ENCODE assay signal across 9 mouse cellular contexts in the genomic region with DNA sequence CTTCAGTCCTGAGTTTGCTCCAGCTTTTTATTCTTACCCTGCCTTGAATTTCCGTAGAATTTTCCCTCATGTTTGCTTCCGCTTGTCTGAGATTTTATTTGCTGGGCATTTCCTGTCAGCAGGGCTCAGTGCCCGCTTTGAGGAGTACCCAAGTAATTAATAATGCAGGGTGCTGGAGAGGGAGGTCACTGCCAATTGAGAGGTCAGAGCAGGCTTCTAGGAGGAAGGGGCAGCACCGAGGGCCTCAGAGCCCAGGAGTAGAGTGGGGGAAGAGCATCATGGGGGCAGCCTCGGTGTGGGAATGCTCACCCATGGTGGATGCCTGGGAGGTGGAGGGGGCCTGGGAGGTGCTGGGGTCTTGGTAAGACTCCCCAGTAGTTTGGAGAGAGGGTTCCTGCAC. TPM values are rescaled to one million over a fixed set of nuclear protein-coding genes. Genes with fewer than 3 reads are reported as not detected.
DNase-seq lines count a peak whose midpoint lies in the region; ATAC-seq lines count a peak whose summit lies in the region.
"Had no signal": no experiment of that assay in that cellular context is flagged by ENCODE, and none has a peak within 500 bp of the region (broad histone marks: within the 10 kb centered on the region; RNA-seq: fewer than 3 reads in every experiment).

No protein-coding gene starts in this region.

- H3K9me3 ChIP-seq in hindbrain, embryonic 15.5 days: no peaks in the 10 kb centered on the region
- no peaks in the 10 kb centered on the region for H3K9me3 ChIP-seq in hindbrain, embryonic 12.5 days (replicated peaks)
- no peaks in the 10 kb centered on the region for H3K9me3 ChIP-seq in neural tube, embryonic 13.5 days
- no peaks in the 10 kb centered on the region for H3K9me3 ChIP-seq in stomach, embryonic 16.5 days (replicated peaks; ENCODE audit: control insufficient read depth, low read length)
- H3K9me3 ChIP-seq: liver, embryonic 15.5 days had no signal

- DNase-seq in neural tube, embryonic 10.5 days (ENCODE audit: extremely low spot score, low spot score): no peak
- peak; percentile 53 for DNase-seq in kidney, postnatal 14 days
- no peak for DNase-seq in right cerebral cortex, postnatal 25 days
- no peak for DNase-seq in urinary bladder, adult 18-20 months (ENCODE audit: low spot score in 2 of 2)

- H3K27me3 ChIP-seq in hindbrain, embryonic 15.5 days: no peaks in the 10 kb centered on the region
- H3K27me3 ChIP-seq in hindbrain, embryonic 12.5 days: no peaks in the 10 kb centered on the region; the same call in 1 of the 2 replicates
- no peaks in the 10 kb centered on the region for H3K27me3 ChIP-seq in neural tube, embryonic 13.5 days
- H3K27me3 ChIP-seq in stomach, embryonic 16.5 days (ENCODE audit: control insufficient read depth, insufficient read depth, low read length): no peaks in the 10 kb centered on the region

- no peak for ATAC-seq in hindbrain, embryonic 15.5 days (ENCODE audit: low FRiP score, low read depth)
- ATAC-seq in hindbrain, embryonic 12.5 days (ENCODE audit: low FRiP score): no peak
- ATAC-seq in neural tube, embryonic 13.5 days (ENCODE audit: low read depth): no peak
- no peak for ATAC-seq in stomach, embryonic 16.5 days (ENCODE audit: insufficient read depth, low FRiP score)

- no peak overlapping the region for H3K9ac ChIP-seq in hindbrain, embryonic 15.5 days
- no peak overlapping the region for H3K9ac ChIP-seq in hindbrain, embryonic 12.5 days
- H3K9ac ChIP-seq in neural tube, embryonic 13.5 days: no peak overlapping the region
- H3K9ac ChIP-seq in stomach, embryonic 16.5 days (ENCODE audit: low read length): no peak overlapping the region; the same call in 1 of the 2 replicates
- H3K9ac ChIP-seq: liver, embryonic 15.5 days had no signal

- peaks cover 59% of the 10 kb centered on the region for H3K4me1 ChIP-seq in hindbrain, embryonic 15.5 days (replicated peaks)
- H3K4me1 ChIP-seq in hindbrain, embryonic 12.5 days: peaks cover 43% of the 10 kb centered on the region
- H3K4me1 ChIP-seq in neural tube, embryonic 13.5 days (replicated peaks): peaks cover 55% of the 10 kb centered on the region
- H3K4me1 ChIP-seq in stomach, embryonic 16.5 days (ENCODE audit: control insufficient read depth, insufficient read depth, low read length): peaks cover 64% of the 10 kb centered on the region

- H3K4me3 ChIP-seq in hindbrain, embryonic 15.5 days: no peak overlapping the region
- H3K4me3 ChIP-seq in hindbrain, embryonic 12.5 days: no peak overlapping the region
- H3K4me3 ChIP-seq in neural tube, embryonic 13.5 days: no peak overlapping the region
- no peak overlapping the region for H3K4me3 ChIP-seq in stomach, embryonic 16.5 days (replicated peaks; ENCODE audit: low read length)
- H3K4me3 ChIP-seq: liver, embryonic 15.5 days had no signal

- H3K27ac ChIP-seq in hindbrain, embryonic 15.5 days (replicated peaks): 0 out of 2 replicates have a peak overlapping the region, but pooled peaks have one; percentile 30
- H3K27ac ChIP-seq in hindbrain, embryonic 12.5 days: no peak overlapping the region
- H3K27ac ChIP-seq in neural tube, embryonic 13.5 days (replicated peaks): 0 out of 2 replicates have a peak overlapping the region, but pooled peaks have one; percentile 28
- peak overlapping the region; percentile 70 for H3K27ac ChIP-seq in stomach, embryonic 16.5 days (ENCODE audit: low read length)
- H3K27ac ChIP-seq: liver, embryonic 15.5 days had no signal

- no peaks in the 10 kb centered on the region for H3K36me3 ChIP-seq in hindbrain, embryonic 15.5 days
- no peaks in the 10 kb centered on the region for H3K36me3 ChIP-seq in hindbrain, embryonic 12.5 days
- H3K36me3 ChIP-seq in neural tube, embryonic 13.5 days: no peaks in the 10 kb centered on the region
- H3K36me3 ChIP-seq in stomach, embryonic 16.5 days (ENCODE audit: control insufficient read depth, insufficient read depth, low read length): no peaks in the 10 kb centered on the region
- H3K36me3 ChIP-seq: liver, embryonic 15.5 days had no signal

- 35% methylated on average over 5 of the region's 5 CpGs for WGBS in hindbrain, embryonic 15.5 days
- 44% methylated on average over 5 of the region's 5 CpGs for WGBS in hindbrain, embryonic 12.5 days
- 44% methylated on average over 5 of the region's 5 CpGs for WGBS in neural tube, embryonic 13.5 days
- 19% methylated on average over 5 of the region's 5 CpGs for WGBS in stomach, embryonic 16.5 days

- peak overlapping the region; percentile 26; the same call in 1 of the 2 replicates for H3K4me2 ChIP-seq in hindbrain, embryonic 15.5 days
- H3K4me2 ChIP-seq in hindbrain, embryonic 12.5 days (replicated peaks): no peak overlapping the region
- H3K4me2 ChIP-seq in neural tube, embryonic 13.5 days: no peak overlapping the region; the same call in 1 of the 2 replicates
- H3K4me2 ChIP-seq in stomach, embryonic 16.5 days (ENCODE audit: low read depth, low read length): peak overlapping the region; percentile 33; the same call in 1 of the 2 replicates
- H3K4me2 ChIP-seq: liver, embryonic 15.5 days had no signal

RNA-seq across cellular contexts. Expression of gene Dnmt3a, which starts 5.8 kb away (rescaled TPM):
- polyA plus RNA-seq in hindbrain, embryonic 15.5 days (2015; fragmentation: Nextera tagmentation; extraction: Ambion mirVana): 109 and 144 TPM in 2 replicates
- polyA plus RNA-seq in hindbrain, embryonic 12.5 days (2016; fragmentation: Nextera tagmentation; extraction: Ambion mirVana): 166 and 180 TPM in 2 replicates
- polyA plus RNA-seq in neural tube, embryonic 13.5 days (2015; fragmentation: Nextera tagmentation; extraction: Ambion mirVana): 95.7 and 118 TPM in 2 replicates
- polyA plus RNA-seq in stomach, embryonic 16.5 days (2015; fragmentation: Nextera tagmentation; extraction: Ambion mirVana): 49.6 and 60.4 TPM in 2 replicates

Comparison
In these comparisons a context has a peak if more than half of its experiments do, and no peak if none do; other contexts are left out.
1. H3K4me2 ChIP-seq: peak in hindbrain, embryonic 15.5 days (single experiment) and stomach, embryonic 16.5 days (single experiment); none in hindbrain, embryonic 12.5 days (single experiment) and neural tube, embryonic 13.5 days (single experiment).